Mouse (Mus musculus) brain, embryonic 14.5 days (tissue): Measurements from ENCODE around the gene Cdr2l. TPM values are rescaled to one million over a fixed set of nuclear protein-coding genes. Genes with fewer than 3 reads are reported as not detected.

ENCODE experiments used
- DNase-seq: peaks from one replicate; pipeline ENCODE4 v3.0.0-alpha.2; 2011; ENCODE audit warnings: low read depth
- CTCF ChIP-seq: fragments of 200-500 bp; IDR thresholded peaks from 2 replicates; pipeline ENCODE4 v1.5.1; 2012; ENCODE audit warnings: inconsistent platforms, mild to moderate bottlenecking, moderate library complexity, borderline replicate concordance; ENCODE audit not compliant: insufficient read depth, insufficient read length; ENCODE audit errors: extremely low read depth
- POLR2A ChIP-seq: fragments of 200-500 bp; IDR thresholded peaks from 2 replicates; pipeline ENCODE4 v1.6.1; 2012; ENCODE audit warnings: mild to moderate bottlenecking, inconsistent platforms, borderline replicate concordance; ENCODE audit not compliant: poor library complexity, insufficient read depth, insufficient read length, severe bottlenecking; ENCODE audit errors: extremely low read depth
- polyA plus RNA-seq: library from polyadenylated mRNA; depleted of rRNA; stranded (reverse); fragments of >200 nt; gene quantifications from 2 replicates; pipeline ENCODE4 v1.2.3, GENCODE M21; 2012

Gene Cdr2l
- polyA plus RNA-seq, 1 experiment, result 50.8 TPM

GRCm38 (mm10) chr11:115354183-115354582, 27.5 kb upstream of the Cdr2l start:
- peak; percentile 91 for DNase-seq
- TF ChIP-seq POLR2A (no peak), CTCF (peak; percentile 98)

GRCm38 (mm10) chr11:115358468-115358867, 23.2 kb upstream of the Cdr2l start:
- peak; percentile 92 for DNase-seq
- TF ChIP-seq CTCF, result peak; percentile 56; the same call in 1 of the 2 replicates
- no peak for TF ChIP-seq POLR2A

- TF ChIP-seq POLR2A (no peak), CTCF (no peak)
- DNase-seq, result peak; percentile 74
Observed at GRCm38 (mm10) chr11:115359293-115359692, 22.4 kb upstream of the Cdr2l start.

GRCm38 (mm10) chr11:115359726-115360125, 22.0 kb upstream of the Cdr2l start:
- DNase-seq, result no peak
- TF ChIP-seq CTCF (peak; percentile 26; the same call in 1 of the 2 replicates), POLR2A (no peak)

- TF ChIP-seq POLR2A, result no peak
- TF ChIP-seq CTCF, result no peak
- DNase-seq, result no peak
Observed at GRCm38 (mm10) chr11:115364136-115364535, 17.6 kb upstream of the Cdr2l start.

- TF ChIP-seq POLR2A (no peak), CTCF (no peak)
- no peak for DNase-seq
Observed at GRCm38 (mm10) chr11:115366039-115366705, 15.5 kb upstream of the Cdr2l start.

GRCm38 (mm10) chr11:115366706-115367394, 14.9 kb upstream of the Cdr2l start:
- peak; percentile 82 for DNase-seq
- TF ChIP-seq CTCF, result no peak
- TF ChIP-seq POLR2A, result no peak

- TF ChIP-seq CTCF (no peak), POLR2A (peak; percentile 82)
Observed at GRCm38 (mm10) chr11:115367395-115367944, 14.2 kb upstream of the Cdr2l start, which contains the start of gene Hid1. TSS of gene Hid1 (minus strand) at chr11:115367756.

GRCm38 (mm10) chr11:115370368-115370767, 11.3 kb upstream of the Cdr2l start:
- no peak for TF ChIP-seq POLR2A
- TF ChIP-seq CTCF, result no peak
- DNase-seq, result no peak

More at GRCm38 (mm10) chr11:115367395-115367944, 14.2 kb upstream of the Cdr2l start, which contains the start of gene Hid1:
- DNase-seq, result peak; percentile 93

GRCm38 (mm10) chr11:115371354-115371753, 10.4 kb upstream of the Cdr2l start:
- TF ChIP-seq POLR2A (no peak), CTCF (no peak)
- no peak for DNase-seq

- no peak for DNase-seq
Observed at GRCm38 (mm10) chr11:115372015-115372414, 9.7 kb upstream of the Cdr2l start.

More at GRCm38 (mm10) chr11:115372015-115372414, 9.7 kb upstream of the Cdr2l start:
- TF ChIP-seq CTCF (no peak), POLR2A (no peak)
